Mouse (Mus musculus) heart, postnatal 4 days (tissue): ENCODE measurements around the gene Zkscan14. TPM values are rescaled to one million over a fixed set of nuclear protein-coding genes. Genes with fewer than 3 reads are reported as not detected.
"Not testable (repeated sequence)": the region's sequence is repeated elsewhere in the genome, so short reads cannot be mapped to it uniquely, and the experiment has no call there.

ENCODE experiments used
- DNase-seq: peaks from one replicate; pipeline ENCODE4 v3.0.0; 2021
- total RNA-seq, 2 experiments: library from RNA; stranded (reverse); gene quantifications; 2 replicates each; pipeline ENCODE4 v1.2.3; 2021

The Zkscan14 gene
- 1 to 10 TPM; 4.1 to 4.6 TPM for total RNA-seq

- DNase-seq, result peak; percentile 72
These were observed at the start of gene Zkscan14 for GRCm38 (mm10) chr5:145201321-145201991. Zkscan14 (minus strand) TSS chr5:145201868.

GRCm38 (mm10) chr5:145249520-145249919, 47.9 kb upstream of the Zkscan14 start:
- DNase-seq, result no peak

- no peak for DNase-seq
These were observed 33.0 kb upstream of the Zkscan14 start for GRCm38 (mm10) chr5:145234636-145235035.

GRCm38 (mm10) chr5:145231893-145232411, 30.3 kb upstream of the Zkscan14 start:
- DNase-seq, result no peak

GRCm38 (mm10) chr5:145231367-145231871, 29.8 kb upstream of the Zkscan14 start, which contains the start of gene Zfp655:
Zfp655 (plus strand) TSS chr5:145231715.
- DNase-seq, result peak; percentile 98

GRCm38 (mm10) chr5:145230641-145231040, 29.0 kb upstream of the Zkscan14 start:
- no peak for DNase-seq

GRCm38 (mm10) chr5:145229283-145229682, 27.6 kb upstream of the Zkscan14 start:
- not testable (repeated sequence) for DNase-seq

- DNase-seq, result no peak
These were observed 24.8 kb upstream of the Zkscan14 start for GRCm38 (mm10) chr5:145226453-145226852.

GRCm38 (mm10) chr5:145223395-145223794, 21.7 kb upstream of the Zkscan14 start:
- DNase-seq, result no peak

GRCm38 (mm10) chr5:145222840-145223239, 21.2 kb upstream of the Zkscan14 start:
- no peak for DNase-seq

- no peak for DNase-seq
These were observed 18.3 kb upstream of the Zkscan14 start for GRCm38 (mm10) chr5:145219981-145220380.

GRCm38 (mm10) chr5:145218671-145219070, 17.0 kb upstream of the Zkscan14 start:
- DNase-seq, result no peak

- DNase-seq, result no peak
These were observed 16.5 kb upstream of the Zkscan14 start for GRCm38 (mm10) chr5:145218206-145218605.

- DNase-seq, result no peak
These were observed 16.1 kb upstream of the Zkscan14 start for GRCm38 (mm10) chr5:145217746-145218145.

- DNase-seq, result no peak
These were observed 13.0 kb upstream of the Zkscan14 start for GRCm38 (mm10) chr5:145214679-145215078.

GRCm38 (mm10) chr5:145213505-145213904, 11.8 kb upstream of the Zkscan14 start:
- DNase-seq, result no peak

GRCm38 (mm10) chr5:145212216-145212615, 10.5 kb upstream of the Zkscan14 start:
- DNase-seq, result no peak

- DNase-seq, result no peak
These were observed 9.7 kb upstream of the Zkscan14 start for GRCm38 (mm10) chr5:145211340-145211739.

- DNase-seq, result not testable (repeated sequence)
These were observed 6.7 kb upstream of the Zkscan14 start for GRCm38 (mm10) chr5:145208391-145208790.

GRCm38 (mm10) chr5:145207954-145208353, 6.3 kb upstream of the Zkscan14 start:
- no peak for DNase-seq

GRCm38 (mm10) chr5:145207385-145207784, 5.7 kb upstream of the Zkscan14 start:
- DNase-seq, result no peak

- peak; percentile 28 for DNase-seq
These were observed 3.4 kb upstream of the Zkscan14 start for GRCm38 (mm10) chr5:145205041-145205440.

GRCm38 (mm10) chr5:145203936-145204691, 2.4 kb upstream of the Zkscan14 start, which contains the start of gene Zkscan5:
Zkscan5 (plus strand) TSS chr5:145204562.
- DNase-seq, result peak; percentile 99
